Mouse (Mus musculus): ENCODE results near the gene Hs3st5.
"Not testable (repeated sequence)": the region's sequence is repeated elsewhere in the genome, so short reads cannot be mapped to it uniquely, and the experiment has no call there.

Gene Hs3st5

GRCm38 (mm10) chr10:36506727-36507555 is at the start of gene Hs3st5:
Hs3st5 (plus strand) TSS chr10:36506814.
- DNase-seq (ENCODE audit: low read depth, low spot score) = no peak

GRCm38 (mm10) chr10:36468664-36469063 is 38.0 kb upstream of the Hs3st5 start:
- DNase-seq (ENCODE audit: low read depth, low spot score) = no peak

GRCm38 (mm10) chr10:36471135-36471534 is 35.5 kb upstream of the Hs3st5 start:
- no peak for DNase-seq (ENCODE audit: low read depth, low spot score)

GRCm38 (mm10) chr10:36474834-36475233 is 31.8 kb upstream of the Hs3st5 start:
- no peak for DNase-seq (ENCODE audit: low read depth, low spot score)

- no peak for DNase-seq (ENCODE audit: low read depth, low spot score)
Observed at GRCm38 (mm10) chr10:36477543-36477942, 29.1 kb upstream of the Hs3st5 start.

- DNase-seq (ENCODE audit: low read depth, low spot score) = no peak
Observed at GRCm38 (mm10) chr10:36483362-36483761, 23.3 kb upstream of the Hs3st5 start.

GRCm38 (mm10) chr10:36484011-36484410 is 22.6 kb upstream of the Hs3st5 start:
- no peak for DNase-seq (ENCODE audit: low read depth, low spot score)

GRCm38 (mm10) chr10:36484728-36485300 is 21.8 kb upstream of the Hs3st5 start:
- no peak for DNase-seq (ENCODE audit: low read depth, low spot score)

- no peak for DNase-seq (ENCODE audit: low read depth, low spot score)
Observed at GRCm38 (mm10) chr10:36493566-36493965, 13.0 kb upstream of the Hs3st5 start.

- no peak for DNase-seq (ENCODE audit: low read depth, low spot score)
Observed at GRCm38 (mm10) chr10:36499713-36500112, 6.9 kb upstream of the Hs3st5 start.

GRCm38 (mm10) chr10:36506033-36506726 is 434 bp upstream of the Hs3st5 start:
- DNase-seq (ENCODE audit: low read depth, low spot score) = no peak

- DNase-seq (ENCODE audit: low read depth, low spot score) = no peak
Observed at GRCm38 (mm10) chr10:36507556-36507870, 899 bp downstream of the Hs3st5 start.

GRCm38 (mm10) chr10:36507991-36508546 is 1.5 kb downstream of the Hs3st5 start:
- no peak for DNase-seq (ENCODE audit: low read depth, low spot score)

GRCm38 (mm10) chr10:36509477-36509876 is 2.9 kb downstream of the Hs3st5 start:
- no peak for DNase-seq (ENCODE audit: low read depth, low spot score)

GRCm38 (mm10) chr10:36523881-36524280 is 17.3 kb downstream of the Hs3st5 start:
- no peak for DNase-seq (ENCODE audit: low read depth, low spot score)

- DNase-seq (ENCODE audit: low read depth, low spot score) = no peak
Observed at GRCm38 (mm10) chr10:36533633-36534335, 27.2 kb downstream of the Hs3st5 start.

- peak; percentile 10 for DNase-seq (ENCODE audit: low read depth, low spot score)
Observed at GRCm38 (mm10) chr10:36546622-36547021, 40.0 kb downstream of the Hs3st5 start.

- not testable (repeated sequence) for DNase-seq (ENCODE audit: low read depth, low spot score)
Observed at GRCm38 (mm10) chr10:36547713-36548112, 41.1 kb downstream of the Hs3st5 start.

- DNase-seq (ENCODE audit: low read depth, low spot score) = no peak
Observed at GRCm38 (mm10) chr10:36554057-36554456, 47.4 kb downstream of the Hs3st5 start.

- DNase-seq (ENCODE audit: low read depth, low spot score) = no peak
Observed at GRCm38 (mm10) chr10:36554941-36555888, 48.6 kb downstream of the Hs3st5 start.

GRCm38 (mm10) chr10:36556128-36556527 is 49.5 kb downstream of the Hs3st5 start:
- DNase-seq (ENCODE audit: low read depth, low spot score) = no peak
